Mouse (Mus musculus): ENCODE results near the gene Plxnb1. TPM values are rescaled to one million over a fixed set of nuclear protein-coding genes. Genes with fewer than 3 reads are reported as not detected.
A peak's percentile ranks its signal among the peaks of the same experiment; 100 is the strongest.

The Plxnb1 gene
- polyA plus RNA-seq, 1 experiment from 2014 or later = 34.4 TPM

GRCm38 (mm10) chr9:109097831-109098230 is 2.6 kb downstream of the Plxnb1 start:
- 67% methylated on average over 5 of the region's 5 CpGs for WGBS

GRCm38 (mm10) chr9:109098366-109098765 is 3.2 kb downstream of the Plxnb1 start:
- peaks cover 53% of the 10 kb centered on the region for H3K36me3 ChIP-seq
- no peak for DNase-seq (ENCODE audit: low spot score)
- H3K4me1 ChIP-seq (replicated peaks) = peaks cover 53% of the 10 kb centered on the region
- H3K27me3 ChIP-seq (ENCODE audit: insufficient read depth, poor library complexity, severe bottlenecking) = no peaks in the 10 kb centered on the region
- peak overlapping the region; percentile 98 for H3K27ac ChIP-seq
- 90% methylated on average over 8 of the region's 8 CpGs for WGBS
- peak overlapping the region; percentile 83 for H3K4me3 ChIP-seq
- H3K9me3 ChIP-seq = no peaks in the 10 kb centered on the region

More at GRCm38 (mm10) chr9:109097831-109098230, 2.6 kb downstream of the Plxnb1 start:
- no peaks in the 10 kb centered on the region for H3K9me3 ChIP-seq
- peaks cover 58% of the 10 kb centered on the region for H3K4me1 ChIP-seq (replicated peaks)
- H3K27ac ChIP-seq = peak overlapping the region; percentile 98
- DNase-seq (ENCODE audit: low spot score) = peak; percentile 24
- peaks cover 53% of the 10 kb centered on the region for H3K36me3 ChIP-seq
- H3K4me3 ChIP-seq = peak overlapping the region; percentile 83
- H3K27me3 ChIP-seq (ENCODE audit: insufficient read depth, poor library complexity, severe bottlenecking) = no peaks in the 10 kb centered on the region

GRCm38 (mm10) chr9:109098969-109099368 is 3.8 kb downstream of the Plxnb1 start:
- H3K27ac ChIP-seq = peak overlapping the region; percentile 71
- WGBS = 61% methylated on average over 6 of the region's 6 CpGs
- H3K9me3 ChIP-seq = no peaks in the 10 kb centered on the region
- DNase-seq (ENCODE audit: low spot score) = no peak
- no peaks in the 10 kb centered on the region for H3K27me3 ChIP-seq (ENCODE audit: insufficient read depth, poor library complexity, severe bottlenecking)
- peak overlapping the region; percentile 83 for H3K4me3 ChIP-seq
- peaks cover 59% of the 10 kb centered on the region for H3K36me3 ChIP-seq
- H3K4me1 ChIP-seq (replicated peaks) = peaks cover 47% of the 10 kb centered on the region

- Histone ChIP-seq H3K9me3 (no peaks in the 10 kb centered on the region), H3K4me3 (no peak overlapping the region), H3K4me1 (replicated peaks) (peaks cover 44% of the 10 kb centered on the region), H3K36me3 (peaks cover 74% of the 10 kb centered on the region), H3K27me3 (ENCODE audit: insufficient read depth, poor library complexity, severe bottlenecking) (no peaks in the 10 kb centered on the region), H3K27ac (no peak overlapping the region)
- 93% methylated on average over 20 of the region's 20 CpGs for WGBS
- DNase-seq (ENCODE audit: low spot score) = no peak
Measured at GRCm38 (mm10) chr9:109100307-109100928, 5.2 kb downstream of the Plxnb1 start.

GRCm38 (mm10) chr9:109101933-109102445 is 6.8 kb downstream of the Plxnb1 start:
- no peaks in the 10 kb centered on the region for H3K27me3 ChIP-seq (ENCODE audit: insufficient read depth, poor library complexity, severe bottlenecking)
- no peak overlapping the region; the same call in 1 of the 2 replicates for H3K27ac ChIP-seq
- no peaks in the 10 kb centered on the region for H3K9me3 ChIP-seq
- H3K4me1 ChIP-seq (replicated peaks) = peaks cover 35% of the 10 kb centered on the region
- H3K4me3 ChIP-seq = no peak overlapping the region
- 93% methylated on average over 5 of the region's 5 CpGs for WGBS
- no peak for DNase-seq (ENCODE audit: low spot score)
- H3K36me3 ChIP-seq = peaks cover 90% of the 10 kb centered on the region

GRCm38 (mm10) chr9:109102541-109102940 is 7.4 kb downstream of the Plxnb1 start:
- peaks cover 95% of the 10 kb centered on the region for H3K36me3 ChIP-seq
- WGBS = 90% methylated on average over 3 of the region's 3 CpGs
- peaks cover 29% of the 10 kb centered on the region for H3K4me1 ChIP-seq (replicated peaks)
- H3K9me3 ChIP-seq = no peaks in the 10 kb centered on the region
- H3K27ac ChIP-seq = no peak overlapping the region
- H3K27me3 ChIP-seq (ENCODE audit: insufficient read depth, poor library complexity, severe bottlenecking) = no peaks in the 10 kb centered on the region
- H3K4me3 ChIP-seq = no peak overlapping the region
- no peak for DNase-seq (ENCODE audit: low spot score)

GRCm38 (mm10) chr9:109103250-109103649 is 8.1 kb downstream of the Plxnb1 start:
- 85% methylated on average over 7 of the region's 7 CpGs for WGBS
- no peaks in the 10 kb centered on the region for H3K27me3 ChIP-seq (ENCODE audit: insufficient read depth, poor library complexity, severe bottlenecking)
- no peak overlapping the region for H3K4me3 ChIP-seq
- no peak overlapping the region for H3K27ac ChIP-seq
- no peak for DNase-seq (ENCODE audit: low spot score)
- peaks cover 98% of the 10 kb centered on the region for H3K36me3 ChIP-seq
- peaks cover 22% of the 10 kb centered on the region for H3K4me1 ChIP-seq (replicated peaks)
- H3K9me3 ChIP-seq = no peaks in the 10 kb centered on the region

GRCm38 (mm10) chr9:109104083-109104482 is 8.9 kb downstream of the Plxnb1 start:
- H3K9me3 ChIP-seq = no peaks in the 10 kb centered on the region
- peaks cover 14% of the 10 kb centered on the region for H3K4me1 ChIP-seq (replicated peaks)
- DNase-seq (ENCODE audit: low spot score) = no peak
- H3K27ac ChIP-seq = no peak overlapping the region
- H3K36me3 ChIP-seq = peaks cover 100% of the 10 kb centered on the region
- no peak overlapping the region for H3K4me3 ChIP-seq
- whole genome bisulfite sequencing = 86% methylated on average over 9 of the region's 9 CpGs
- H3K27me3 ChIP-seq (ENCODE audit: insufficient read depth, poor library complexity, severe bottlenecking) = no peaks in the 10 kb centered on the region

GRCm38 (mm10) chr9:109105011-109105410 is 9.8 kb downstream of the Plxnb1 start:
- no peaks in the 10 kb centered on the region for H3K27me3 ChIP-seq (ENCODE audit: insufficient read depth, poor library complexity, severe bottlenecking)
- WGBS = 90% methylated on average over 12 of the region's 12 CpGs
- H3K9me3 ChIP-seq = no peaks in the 10 kb centered on the region

GRCm38 (mm10) chr9:109105648-109106047 is 10.5 kb downstream of the Plxnb1 start:
- no peak for DNase-seq (ENCODE audit: low spot score)

More at GRCm38 (mm10) chr9:109105011-109105410, 9.8 kb downstream of the Plxnb1 start:
- H3K4me3 ChIP-seq = no peak overlapping the region
- H3K36me3 ChIP-seq = peaks cover 100% of the 10 kb centered on the region
- DNase-seq (ENCODE audit: low spot score) = no peak
- 0 out of 2 replicates have a peak, but pooled peaks cover 8% of the 10 kb centered on the region for H3K4me1 ChIP-seq (replicated peaks)
- no peak overlapping the region for H3K27ac ChIP-seq

GRCm38 (mm10) chr9:109107341-109107740 is 12.2 kb downstream of the Plxnb1 start:
- H3K36me3 ChIP-seq = peaks cover 100% of the 10 kb centered on the region

More at GRCm38 (mm10) chr9:109105648-109106047, 10.5 kb downstream of the Plxnb1 start:
- H3K9me3 ChIP-seq = no peaks in the 10 kb centered on the region
- 96% methylated on average over 12 of the region's 12 CpGs for WGBS
- H3K27me3 ChIP-seq (ENCODE audit: insufficient read depth, poor library complexity, severe bottlenecking) = no peaks in the 10 kb centered on the region
- H3K4me3 ChIP-seq = no peak overlapping the region
- H3K4me1 ChIP-seq (replicated peaks) = 0 out of 2 replicates have a peak, but pooled peaks cover 8% of the 10 kb centered on the region
- no peak overlapping the region for H3K27ac ChIP-seq
- H3K36me3 ChIP-seq = peaks cover 100% of the 10 kb centered on the region

GRCm38 (mm10) chr9:109110240-109110639 is 15.1 kb downstream of the Plxnb1 start:
- DNase-seq (ENCODE audit: low spot score) = no peak
- WGBS = 91% methylated on average over 11 of the region's 11 CpGs
- H3K9me3 ChIP-seq = no peaks in the 10 kb centered on the region
- no peaks in the 10 kb centered on the region for H3K27me3 ChIP-seq (ENCODE audit: insufficient read depth, poor library complexity, severe bottlenecking)
- H3K27ac ChIP-seq = no peak overlapping the region
- H3K4me1 ChIP-seq (replicated peaks) = no peaks in the 10 kb centered on the region
- H3K4me3 ChIP-seq = no peak overlapping the region
- H3K36me3 ChIP-seq = peaks cover 100% of the 10 kb centered on the region

More at GRCm38 (mm10) chr9:109107341-109107740, 12.2 kb downstream of the Plxnb1 start:
- Histone ChIP-seq H3K27me3 (ENCODE audit: insufficient read depth, poor library complexity, severe bottlenecking) (no peaks in the 10 kb centered on the region), H3K4me1 (replicated peaks) (0 out of 2 replicates have a peak, but pooled peaks cover 8% of the 10 kb centered on the region), H3K9me3 (no peaks in the 10 kb centered on the region), H3K4me3 (no peak overlapping the region), H3K27ac (no peak overlapping the region)
- WGBS = 86% methylated on average over 6 of the region's 6 CpGs
- no peak for DNase-seq (ENCODE audit: low spot score)

- no peak overlapping the region for H3K4me3 ChIP-seq
- DNase-seq (ENCODE audit: low spot score) = no peak
- no peaks in the 10 kb centered on the region for H3K9me3 ChIP-seq
- no peaks in the 10 kb centered on the region for H3K4me1 ChIP-seq (replicated peaks)
- no peaks in the 10 kb centered on the region for H3K27me3 ChIP-seq (ENCODE audit: insufficient read depth, poor library complexity, severe bottlenecking)
- H3K36me3 ChIP-seq = peaks cover 100% of the 10 kb centered on the region
- H3K27ac ChIP-seq = no peak overlapping the region
- WGBS = 86% methylated on average over 4 of the region's 4 CpGs
Measured at GRCm38 (mm10) chr9:109111101-109111500, 15.9 kb downstream of the Plxnb1 start.

All from hindbrain, embryonic 10.5 days (tissue).